Mouse (Mus musculus) embryonic fibroblast, embryonic 13.5 days (primary cell): ENCODE results near the gene Rem1.

Experiments used
- CTCF ChIP-seq: IDR thresholded peaks from 2 replicates; pipeline ENCODE4 v1.5.1; 2011; ENCODE audit warnings: mild to moderate bottlenecking, control low read depth, low read length, moderate library complexity, borderline replicate concordance; ENCODE audit not compliant: insufficient read depth
- POLR2A ChIP-seq: IDR thresholded peaks from 2 replicates; pipeline ENCODE4 v1.6.1; 2011; ENCODE audit warnings: low read depth, mild to moderate bottlenecking, control low read depth, low read length, moderate library complexity

DNA sequence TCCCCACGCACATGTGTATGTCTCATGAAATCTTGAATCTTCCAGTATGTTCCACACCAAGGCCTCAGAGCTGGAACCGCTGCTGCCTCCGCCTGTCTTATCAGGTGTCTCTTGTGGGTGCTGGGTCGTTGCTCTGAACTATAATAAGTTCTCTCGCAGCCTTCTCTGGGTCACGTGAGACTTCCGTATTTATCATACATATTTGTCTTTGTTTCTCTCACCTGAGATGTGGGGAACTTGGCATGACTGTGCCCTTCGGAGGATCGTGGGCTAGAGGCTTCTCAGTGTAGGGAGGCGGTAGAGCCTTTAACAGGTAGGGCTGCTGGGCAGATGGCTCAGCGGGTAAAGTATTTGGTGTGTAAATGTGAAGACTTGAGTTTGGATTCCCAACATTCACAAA lies 46.1 kb upstream of the Rem1 start:
- TF ChIP-seq POLR2A: no peak
- no peak for TF ChIP-seq CTCF
